Mouse (Mus musculus): Measurements from ENCODE around the gene Taf8.

The Taf8 gene

DNA sequence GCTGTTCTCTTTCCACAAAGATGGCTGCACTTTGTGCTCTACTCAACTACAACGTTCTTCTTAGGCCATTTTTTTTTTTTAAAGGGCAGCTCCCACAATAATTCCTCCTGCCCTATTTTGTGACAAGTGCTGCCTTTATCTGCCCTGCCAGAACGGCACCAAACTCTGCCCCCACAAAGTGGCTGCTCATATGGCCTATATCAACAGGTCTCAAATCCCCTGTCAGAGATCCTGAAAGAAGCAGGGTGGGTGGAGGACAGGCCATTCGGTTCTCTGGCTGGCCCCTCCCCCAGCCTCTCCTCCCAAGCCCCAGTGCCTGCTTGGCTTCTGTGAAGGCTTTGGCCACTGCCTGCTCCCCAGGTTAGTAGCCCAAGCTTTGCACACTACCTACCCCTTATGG, 17.1 kb downstream of the Taf8 start:
- no peak for DNase-seq (ENCODE audit: low read depth, low spot score)

DNA sequence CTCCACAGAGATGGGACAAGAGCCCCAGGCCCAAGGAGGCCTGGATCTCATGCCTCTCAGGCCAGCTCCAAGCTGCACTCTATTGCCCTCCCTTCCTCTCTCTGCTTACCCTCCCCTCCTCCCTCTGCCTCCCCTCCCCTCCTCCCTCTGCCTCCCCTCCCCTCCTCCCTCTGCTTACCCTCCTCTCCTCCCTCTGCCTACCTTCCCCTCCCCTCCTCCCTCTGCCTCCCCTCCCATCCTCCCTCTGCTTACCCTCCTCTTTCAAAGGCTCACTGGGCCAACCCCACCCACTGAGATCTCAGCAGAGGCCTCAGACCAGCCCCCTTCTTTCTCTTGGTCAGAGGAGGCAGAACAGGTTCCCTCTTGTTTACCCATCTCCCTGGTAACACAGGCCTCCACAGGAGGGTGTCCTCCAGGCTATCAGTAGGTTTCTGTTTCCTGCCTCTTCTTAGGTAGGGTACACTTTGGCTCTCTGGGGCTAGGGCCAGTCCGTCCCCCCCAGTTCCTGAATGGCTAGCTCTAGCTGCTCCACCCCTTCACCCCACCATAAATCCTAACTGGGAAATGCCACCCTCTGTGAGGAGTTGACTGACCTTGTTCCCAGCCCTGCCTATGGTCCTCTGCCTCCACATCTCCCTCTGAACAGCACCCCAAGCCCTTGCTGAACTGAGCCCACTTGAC, 17.7 kb downstream of the Taf8 start:
- DNase-seq (ENCODE audit: low read depth, low spot score): peak; percentile 45

DNA sequence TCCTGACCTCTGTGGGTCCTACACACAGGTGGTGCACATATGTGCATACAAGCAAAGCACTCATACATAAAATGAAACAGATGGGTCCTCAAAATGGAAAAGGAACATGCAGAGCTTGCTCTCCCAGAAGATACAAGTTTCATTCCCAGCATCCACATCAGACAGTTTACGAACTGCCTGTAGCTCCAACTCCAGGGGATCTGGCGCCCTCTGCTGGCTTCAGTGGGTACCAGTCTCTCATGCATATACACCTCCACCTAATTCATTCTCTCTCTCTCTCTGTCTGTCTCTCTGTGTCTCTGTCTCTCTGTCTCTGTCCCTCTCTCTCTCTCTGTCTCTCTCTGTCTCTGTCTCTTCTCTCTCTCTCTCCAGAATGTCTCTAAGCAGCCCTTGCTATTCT, 19.7 kb downstream of the Taf8 start:
- peak; percentile 51 for DNase-seq (ENCODE audit: low read depth, low spot score)

DNA sequence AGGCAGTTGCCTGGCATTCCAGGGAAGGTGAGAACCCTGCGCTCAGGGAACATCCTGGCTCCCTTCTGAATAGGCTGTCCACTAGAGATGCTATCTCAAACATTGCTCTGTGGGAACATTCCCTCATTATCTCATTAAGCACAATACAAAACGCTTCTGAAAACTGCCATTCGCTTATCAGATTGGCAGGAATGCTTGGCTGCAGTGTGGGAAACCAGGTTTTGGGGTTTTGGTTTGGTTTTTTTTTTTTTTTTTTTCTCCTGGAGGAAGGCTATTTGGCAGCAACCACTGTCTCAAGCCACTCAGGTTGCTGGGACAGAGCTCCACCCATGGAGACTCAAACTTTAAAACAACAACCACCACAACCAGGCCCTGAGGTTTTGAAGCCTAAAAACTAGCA, 22.2 kb downstream of the Taf8 start:
- DNase-seq (ENCODE audit: low read depth, low spot score): no peak

DNA sequence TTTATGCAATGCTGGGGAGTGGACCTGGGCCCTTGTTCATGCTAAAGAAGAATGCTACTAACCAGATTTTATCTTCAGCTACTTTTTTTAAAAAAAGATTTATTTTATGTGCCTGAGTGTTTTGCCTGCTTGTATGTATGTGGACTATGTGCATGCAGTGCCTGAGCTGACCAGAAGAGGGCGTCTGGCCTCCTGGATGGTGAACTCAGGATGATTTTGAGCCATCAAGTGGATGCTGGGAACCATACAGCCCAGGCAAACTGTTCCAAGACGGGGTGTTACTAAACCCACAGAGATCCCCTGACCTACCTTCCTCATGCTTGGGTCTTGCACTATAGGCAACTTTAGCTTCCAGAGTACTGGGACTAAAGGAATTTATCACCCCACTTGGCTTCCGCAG, 26.4 kb downstream of the Taf8 start:
- DNase-seq (ENCODE audit: low read depth, low spot score): peak; percentile 31

DNA sequence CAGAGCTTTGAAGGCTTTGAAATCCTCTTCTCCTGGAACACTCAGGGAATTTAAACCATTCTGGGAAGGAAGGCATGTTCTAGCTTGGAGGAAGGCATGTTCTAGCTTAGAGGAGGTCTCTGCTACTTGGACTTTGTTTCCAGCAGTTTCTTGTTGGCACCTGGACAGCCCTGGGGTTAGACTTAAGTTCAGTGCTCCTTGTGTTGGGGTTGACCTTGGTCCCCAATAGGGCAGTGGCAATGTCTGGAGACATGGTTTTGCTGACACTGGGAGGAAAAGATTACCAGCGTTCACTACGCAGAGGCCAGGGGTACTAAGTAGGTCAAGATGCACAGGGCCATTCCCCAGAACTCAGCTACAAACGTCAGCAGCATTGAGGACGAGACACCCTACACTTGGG, 26.9 kb downstream of the Taf8 start:
- no peak for DNase-seq (ENCODE audit: low read depth, low spot score)

DNA sequence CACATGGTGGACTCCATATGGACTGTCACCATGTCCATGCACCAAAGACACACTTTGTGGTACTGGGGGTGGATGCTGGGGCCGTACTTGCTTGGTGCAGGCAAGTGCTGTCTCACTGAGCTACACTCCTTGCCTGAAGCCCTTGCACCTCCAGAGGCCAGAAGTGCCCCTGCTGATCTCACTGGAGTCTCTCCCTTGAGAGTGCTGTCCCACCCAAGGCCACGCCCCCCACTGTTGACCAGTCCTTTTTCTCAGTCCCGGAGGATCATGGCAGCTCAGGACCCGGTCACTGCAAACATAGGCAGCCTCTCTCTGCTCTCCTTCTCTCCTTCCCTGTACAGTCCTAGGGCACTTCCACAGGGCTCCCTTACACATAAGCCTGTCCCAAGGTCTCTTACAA, 27.8 kb downstream of the Taf8 start:
- DNase-seq (ENCODE audit: low read depth, low spot score): no peak

DNA sequence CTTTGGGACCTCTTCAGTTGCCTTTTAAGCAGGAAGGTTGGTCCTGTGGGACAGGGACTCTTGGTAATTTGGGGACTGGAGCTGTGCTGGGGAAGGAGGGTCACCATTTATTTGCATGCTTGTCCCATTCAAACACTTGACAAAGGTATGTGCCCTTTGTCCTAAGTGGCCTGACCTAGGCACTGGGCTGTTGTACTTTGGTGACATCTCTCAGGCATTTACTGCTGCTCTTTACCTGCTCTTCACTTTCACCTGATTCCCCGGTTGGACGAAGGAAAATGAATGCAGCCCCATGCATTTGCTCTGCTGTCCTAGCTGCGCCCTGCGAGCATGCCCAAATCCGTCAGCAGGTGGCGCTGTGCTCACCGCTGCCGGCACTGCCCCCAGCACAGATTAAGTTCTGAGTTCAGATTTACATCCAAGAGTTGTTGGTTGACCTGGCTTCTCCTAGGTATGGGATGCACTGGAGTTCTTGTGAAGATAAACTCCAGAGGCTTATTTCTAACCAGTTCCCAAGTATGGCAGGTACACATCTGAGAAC, 28.6 kb downstream of the Taf8 start:
- peak; percentile 73 for DNase-seq (ENCODE audit: low read depth, low spot score)

DNA sequence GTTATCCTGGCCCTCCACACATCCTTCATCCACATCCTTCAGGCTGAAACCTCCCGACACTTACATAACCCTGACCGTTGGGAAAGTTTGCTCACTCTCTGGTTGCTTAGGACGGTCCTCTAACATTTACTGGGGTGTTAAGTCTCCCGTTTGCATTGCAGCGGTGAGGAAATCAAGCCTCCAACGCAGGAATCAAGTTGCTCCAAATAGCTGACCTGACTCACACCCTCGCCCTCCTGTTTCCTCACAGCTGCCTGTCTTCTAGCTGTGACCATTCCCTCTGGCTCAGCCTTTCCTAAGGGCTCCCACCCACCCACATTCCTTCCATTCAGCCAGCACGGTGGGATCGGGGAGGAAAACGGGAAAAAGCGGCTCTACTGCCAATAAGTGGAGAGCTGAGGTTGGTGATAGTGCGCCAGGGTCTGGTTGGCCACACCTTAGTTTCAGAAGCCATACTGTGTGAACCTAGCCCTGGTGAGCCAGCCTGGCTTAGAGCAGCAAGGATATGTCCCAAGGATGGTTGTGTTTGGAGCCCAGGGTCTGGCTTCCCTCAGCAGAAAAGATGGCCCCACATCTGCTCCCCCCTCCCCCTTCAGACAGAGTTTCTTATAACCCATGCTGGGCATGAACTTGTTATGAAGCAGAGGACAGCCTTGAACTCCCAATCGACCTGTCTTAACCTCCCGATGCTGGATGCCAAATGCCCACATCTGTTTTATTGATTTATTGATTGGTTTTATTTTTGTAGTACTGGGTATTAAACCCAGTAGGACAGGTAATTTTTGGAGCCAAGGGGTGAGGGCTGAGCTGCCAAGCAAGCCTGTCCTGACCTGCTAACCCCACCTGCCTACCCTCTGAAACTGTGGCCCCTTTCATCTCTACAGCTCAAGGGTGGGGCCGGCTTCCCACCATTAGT, 29.4 kb downstream of the Taf8 start:
- no peak for DNase-seq (ENCODE audit: low read depth, low spot score)

DNA sequence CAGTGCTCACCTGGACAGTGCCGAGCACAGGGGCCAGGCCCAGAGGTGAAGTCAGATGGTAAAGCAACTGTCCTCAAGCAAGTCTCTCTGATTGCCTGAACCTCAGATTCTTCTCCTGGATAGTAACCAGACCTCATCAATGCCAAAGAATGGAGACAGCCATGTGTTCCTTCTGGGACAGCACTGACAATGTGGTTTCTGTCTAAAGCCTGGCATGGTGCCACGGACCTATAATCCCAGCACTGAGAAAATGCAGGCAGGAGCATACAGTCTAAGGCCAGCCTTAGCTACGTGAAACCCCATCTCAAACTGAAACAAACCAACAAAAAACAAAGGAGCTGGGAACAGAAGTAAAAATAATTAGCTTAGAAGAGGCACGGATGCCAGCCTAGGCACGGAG, 31.4 kb downstream of the Taf8 start:
- DNase-seq (ENCODE audit: low read depth, low spot score): no peak

DNA sequence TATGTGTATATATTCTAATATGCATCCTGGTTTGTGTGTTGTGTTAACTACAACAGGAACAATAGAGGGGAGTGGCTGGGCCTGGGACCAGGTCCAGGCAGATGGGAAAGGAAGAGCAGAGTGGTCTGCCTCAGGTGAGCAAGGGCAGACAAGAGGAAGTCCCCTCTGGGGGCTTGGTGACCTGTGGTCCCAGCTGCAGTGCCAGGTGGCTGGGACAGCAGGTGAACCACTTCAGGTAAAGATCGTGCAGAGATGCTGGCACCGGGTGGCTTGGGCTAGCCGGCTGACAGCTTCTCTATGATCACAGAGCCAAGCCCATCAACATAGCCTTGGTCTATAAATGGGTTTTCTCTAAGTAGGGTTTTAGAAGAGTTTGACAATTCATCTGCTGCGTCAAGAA, 32.0 kb downstream of the Taf8 start:
- no peak for DNase-seq (ENCODE audit: low read depth, low spot score)

DNA sequence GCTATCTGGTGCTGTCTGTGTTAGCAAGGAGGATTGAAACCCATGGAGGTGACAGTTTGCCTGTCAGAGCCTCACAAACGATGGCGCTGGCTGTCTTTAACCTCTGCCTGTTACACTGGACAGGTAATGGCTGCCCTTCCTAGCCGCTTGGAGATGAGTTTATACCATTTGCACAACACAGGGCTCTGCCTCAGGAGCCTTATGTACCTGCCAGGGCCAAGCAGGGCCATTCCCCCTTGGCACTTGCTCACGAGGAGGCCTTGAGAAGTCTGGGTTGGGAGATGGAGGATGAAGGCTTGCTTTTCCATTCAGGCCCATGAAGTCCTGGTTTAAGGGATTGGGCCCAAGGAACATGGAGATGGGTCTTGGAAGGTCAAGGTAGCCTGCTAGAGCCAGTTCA, 32.5 kb downstream of the Taf8 start:
- DNase-seq (ENCODE audit: low read depth, low spot score): no peak

DNA sequence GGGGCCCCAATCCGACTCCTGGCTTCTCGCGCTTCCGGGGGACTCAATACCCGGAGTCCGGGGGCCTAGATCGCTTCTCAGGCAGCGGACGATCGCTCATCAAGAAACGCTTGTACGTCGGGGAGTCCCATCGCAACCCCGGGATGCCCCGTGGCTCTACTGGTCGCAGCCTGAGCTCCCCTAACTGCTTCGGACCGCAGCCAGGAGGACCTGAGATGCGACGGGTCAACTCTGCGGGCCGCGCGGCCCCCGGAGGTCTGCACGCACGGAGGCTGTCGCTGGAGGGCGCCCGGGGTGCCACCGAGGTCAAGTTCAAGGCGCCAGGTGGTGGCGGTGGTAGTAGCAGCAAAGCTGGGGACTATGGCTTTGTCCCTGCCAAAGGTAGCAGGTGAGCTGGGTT, 33.6 kb downstream of the Taf8 start:
- no peak for DNase-seq (ENCODE audit: low read depth, low spot score)

DNA sequence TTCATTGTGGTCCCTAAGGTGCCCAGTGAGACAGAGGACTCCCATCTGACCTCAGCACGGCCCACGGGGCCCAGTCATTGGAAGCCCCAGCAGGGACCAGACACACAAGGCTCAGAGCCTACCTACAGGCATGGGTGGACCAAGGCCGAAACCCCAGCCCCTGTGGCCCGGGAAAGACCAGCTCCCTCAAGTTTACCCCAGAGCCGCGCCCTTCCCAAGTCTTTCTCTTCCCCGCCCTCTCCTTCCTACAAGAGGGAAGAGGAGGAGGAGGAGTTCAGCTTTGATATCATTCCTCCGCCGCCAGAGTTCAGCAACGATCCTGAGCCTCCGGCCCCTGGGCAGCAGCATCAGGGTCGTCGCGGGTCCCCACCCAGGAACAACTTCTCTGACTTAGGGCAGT, 34.0 kb downstream of the Taf8 start:
- no peak for DNase-seq (ENCODE audit: low read depth, low spot score)

DNA sequence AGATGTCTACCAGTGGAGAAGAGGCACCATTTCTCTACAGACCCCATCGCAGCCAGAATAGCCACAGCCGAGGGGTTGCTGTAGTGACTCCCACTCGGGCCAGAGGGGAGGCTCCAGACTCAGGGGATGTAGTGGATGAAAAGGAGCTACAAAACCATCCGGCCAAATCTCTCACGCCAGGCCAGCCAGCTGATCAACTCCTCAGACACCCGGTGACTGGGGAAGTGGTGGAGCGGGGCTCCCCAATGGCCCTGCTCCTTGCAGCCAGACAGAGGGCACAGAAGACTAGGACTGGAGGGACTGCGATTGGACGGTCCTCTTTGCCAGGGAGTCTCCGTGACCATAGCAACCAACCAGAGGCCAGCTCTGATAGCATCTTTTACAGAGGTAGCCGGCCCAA, 34.4 kb downstream of the Taf8 start:
- no peak for DNase-seq (ENCODE audit: low read depth, low spot score)

DNA sequence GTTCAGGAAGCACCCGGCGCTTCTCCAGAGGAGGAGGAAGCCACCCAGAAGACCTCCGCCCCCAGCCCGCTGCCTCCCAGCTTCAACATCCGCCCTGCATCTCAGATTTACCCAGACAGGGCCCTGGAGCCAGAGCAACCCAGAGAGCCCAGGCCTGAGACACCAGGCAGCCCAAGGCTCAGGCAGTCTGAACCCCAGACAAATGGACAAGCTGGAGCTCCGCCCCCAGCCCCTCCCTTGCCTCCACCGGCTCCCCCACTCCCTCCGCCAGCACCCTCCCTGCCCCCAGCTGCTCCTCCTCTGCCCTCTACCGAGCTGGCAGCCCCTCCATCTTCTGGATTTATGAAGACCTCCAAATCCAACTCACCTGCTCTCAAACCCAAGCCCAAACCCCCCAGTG, 35.8 kb downstream of the Taf8 start:
- no peak for DNase-seq (ENCODE audit: low read depth, low spot score)

DNA sequence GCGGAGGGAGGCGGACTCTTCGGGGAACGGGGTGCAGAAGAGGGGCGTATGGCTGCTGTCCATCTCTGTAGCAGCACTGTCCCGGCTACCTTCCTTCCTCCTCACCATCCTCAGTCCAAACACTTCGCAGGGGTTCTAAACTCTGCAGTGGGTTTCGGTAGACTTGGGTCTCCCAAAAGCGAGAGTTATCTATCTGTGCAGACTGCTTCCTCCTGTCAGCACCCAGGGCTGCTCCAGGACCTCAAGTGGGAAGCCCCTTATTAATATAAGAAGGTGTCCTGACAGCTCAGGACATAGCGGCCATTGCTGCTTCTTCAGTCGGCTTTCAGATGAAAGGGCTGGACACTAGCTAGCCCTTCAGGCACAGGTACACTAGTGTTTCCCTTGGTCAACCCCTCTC, 37.1 kb downstream of the Taf8 start:
- no peak for DNase-seq (ENCODE audit: low read depth, low spot score)

DNA sequence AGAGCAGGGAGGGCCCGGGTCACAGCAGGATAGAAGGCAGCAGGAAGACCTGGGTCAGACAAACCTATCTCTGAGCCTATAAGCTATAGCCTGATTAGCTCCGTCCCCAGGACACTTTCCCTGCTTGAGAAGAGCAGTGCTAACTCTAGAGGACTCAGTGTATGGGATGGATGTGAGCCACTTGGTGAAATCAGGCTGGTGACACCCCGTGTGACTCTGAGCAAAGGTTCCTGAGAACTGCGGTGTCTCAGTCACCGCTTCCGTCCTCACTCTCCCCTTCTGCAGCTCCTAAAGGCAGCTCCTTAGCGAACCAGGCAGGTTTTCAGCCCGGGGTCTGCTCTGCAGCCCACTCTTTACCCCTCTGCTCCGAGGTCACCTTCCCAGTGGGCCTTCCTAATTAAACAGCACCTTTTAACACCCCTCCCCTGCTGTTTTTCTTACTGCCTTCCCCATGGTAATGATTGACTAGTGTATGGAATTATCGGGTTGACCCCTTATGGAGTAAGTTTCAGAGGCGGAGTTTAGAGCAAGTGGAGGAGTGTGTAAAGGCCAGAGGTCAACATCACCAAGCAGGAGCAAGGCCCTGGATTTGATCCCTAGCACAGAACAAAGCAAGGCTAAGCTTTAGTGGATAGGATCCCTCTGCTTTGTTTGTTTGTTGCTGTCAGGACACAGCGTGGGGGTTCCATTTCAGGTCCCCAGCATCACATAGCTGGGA, 37.7 kb downstream of the Taf8 start:
- DNase-seq (ENCODE audit: low read depth, low spot score): no peak

DNA sequence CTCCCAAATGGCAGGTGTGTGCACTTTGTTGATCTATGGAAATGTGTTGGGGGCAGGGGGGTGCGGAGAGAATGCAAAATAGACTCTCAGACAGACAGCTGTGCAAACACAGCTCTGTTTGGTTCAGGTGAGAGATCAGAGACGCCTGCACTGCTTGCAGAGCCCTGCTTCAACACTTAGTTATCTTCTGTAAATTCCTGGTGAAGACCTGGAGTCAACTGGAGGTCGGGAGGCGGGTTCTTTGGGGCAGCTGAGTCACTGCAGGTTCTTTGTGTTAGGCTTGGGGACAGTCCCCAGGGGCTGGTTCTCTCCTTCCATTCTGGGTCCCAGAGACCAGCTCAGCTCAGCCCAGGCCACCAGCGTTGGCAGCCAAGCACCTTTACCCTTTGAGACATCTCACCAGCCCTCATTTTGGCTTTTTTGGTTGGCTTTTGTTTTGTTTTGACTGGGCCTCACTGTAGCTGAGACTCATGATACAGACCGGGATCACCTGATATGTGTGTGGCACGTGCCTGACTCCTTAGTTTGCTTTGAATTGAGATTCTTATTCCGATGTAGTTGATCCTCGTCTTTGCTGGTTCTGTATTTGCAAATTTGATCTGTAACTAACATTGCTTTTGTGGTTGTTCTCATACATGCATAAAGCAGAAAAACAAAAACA, 39.2 kb downstream of the Taf8 start:
- no peak for DNase-seq (ENCODE audit: low read depth, low spot score)

DNA sequence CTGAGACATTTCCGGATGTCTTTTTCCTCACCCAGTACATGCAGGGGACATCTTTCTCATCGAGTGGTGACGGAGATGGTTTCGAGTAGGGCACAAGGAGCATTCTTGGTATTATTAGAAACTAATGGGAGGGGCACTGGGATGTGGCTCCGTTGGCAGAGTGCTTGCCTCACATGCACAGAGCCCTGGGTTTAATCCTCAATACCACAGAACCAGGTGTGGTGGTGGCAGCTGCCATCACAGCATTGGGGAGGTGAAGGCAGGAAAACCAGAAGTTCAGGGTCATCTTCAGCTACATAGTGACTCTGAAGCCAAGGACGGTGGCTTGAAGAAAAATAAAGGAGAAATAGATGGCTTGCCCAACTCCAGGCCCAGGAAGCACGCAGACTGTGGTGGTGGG, 39.9 kb downstream of the Taf8 start:
- no peak for DNase-seq (ENCODE audit: low read depth, low spot score)

DNA sequence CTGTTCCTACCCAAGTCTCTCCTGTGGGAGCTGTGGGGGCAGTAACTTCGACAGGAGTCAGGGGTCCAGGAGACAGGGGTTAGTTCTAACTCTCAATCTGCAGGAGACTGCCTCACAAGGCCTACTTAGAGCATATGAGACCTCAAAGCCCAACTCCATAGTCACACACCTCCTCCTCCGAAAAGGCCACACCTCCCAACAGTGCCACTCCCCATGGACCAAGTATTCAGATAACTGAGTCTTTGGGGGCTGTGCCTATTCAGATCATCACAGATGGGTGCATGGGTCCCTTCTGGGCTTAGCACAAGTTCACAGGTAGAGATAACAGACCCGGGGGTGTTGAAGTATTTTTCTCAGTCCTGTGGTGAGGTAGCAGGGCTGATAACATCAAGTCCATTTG, 40.4 kb downstream of the Taf8 start:
- no peak for DNase-seq (ENCODE audit: low read depth, low spot score)
